Mouse (Mus musculus): ENCODE measurements at regions not wholly inside any gene's neighbourhood (a gene's known extent, or its start where the extent isn't known, plus 50 kb on each side); places are given as distances from the start of the nearest gene placed in this dataset.

- TF ChIP-seq CTCF (IDR thresholded peaks at IDR 0.05; ENCODE audit: low read depth, low read length) (no peak), POLR2A (IDR thresholded peaks at IDR 0.05; ENCODE audit: borderline replicate concordance, low read depth, low read length) (no peak)
These were observed 53.3 kb upstream of the St3gal5 start for GRCm38 (mm10) chr6:72043881-72044625.
